Mouse (Mus musculus): ENCODE measurements around the gene Ppil4. TPM values are rescaled to one million over a fixed set of nuclear protein-coding genes. Genes with fewer than 3 reads are reported as not detected.
"Not testable (repeated sequence)": the region's sequence is repeated elsewhere in the genome, so short reads cannot be mapped to it uniquely, and the experiment has no call there.

Gene Ppil4
- polyA plus RNA-seq (2015; fragmentation: Nextera tagmentation; extraction: Ambion mirVana) = 42.1 and 43.0 TPM in 2 replicates

DNA sequence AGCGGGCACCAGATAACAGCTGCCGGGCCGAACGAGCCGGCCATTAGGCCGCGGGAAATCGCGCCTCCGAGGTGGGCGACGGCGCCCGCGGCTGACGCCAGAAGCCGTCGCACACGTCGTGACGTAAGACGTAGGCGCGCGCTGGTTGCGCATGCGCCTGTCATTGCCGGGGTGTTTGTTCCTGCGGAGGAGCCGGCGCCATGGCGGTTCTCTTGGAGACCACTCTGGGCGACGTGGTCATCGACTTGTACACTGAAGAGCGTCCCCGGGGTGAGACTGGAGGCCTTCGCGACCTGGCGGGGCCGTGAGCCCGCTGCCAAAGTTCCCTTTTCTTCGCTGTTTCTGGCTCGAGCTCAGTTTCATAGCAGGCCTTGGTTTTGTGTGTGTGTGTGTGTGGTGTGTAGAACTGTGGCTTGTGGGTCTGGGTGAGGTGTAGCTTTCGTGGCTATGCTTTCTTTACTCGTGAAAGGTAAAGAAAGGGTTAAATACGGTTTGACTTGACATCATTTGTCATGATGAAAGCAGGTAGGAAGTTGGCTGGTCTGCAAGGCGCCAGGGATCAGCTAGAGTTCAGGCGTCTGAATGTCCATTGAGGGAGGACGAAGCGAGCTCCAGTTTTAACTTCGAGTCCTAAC, at the start of gene Ppil4, which contains the start of gene Ginm1:
Gene Ppil4, plus strand, starts transcription at position 141 of the 635 bp plus-strand sequence.
Gene Ginm1, minus strand, starts transcription at position 74 of the 635 bp plus-strand sequence.
- no peaks in the 10 kb centered on the region for H3K27me3 ChIP-seq (replicated peaks)
- H3K9me3 ChIP-seq (replicated peaks) = no peaks in the 10 kb centered on the region
- peak within 1 kb of the TSS; percentile 73 for H3K27ac ChIP-seq (replicated peaks)
- under 1% methylated on average over 52 of the region's 52 CpGs for WGBS
- H3K36me3 ChIP-seq = peaks cover 29% of the 10 kb centered on the region
- peak within 1 kb of the TSS; percentile 77 for H3K4me3 ChIP-seq (replicated peaks)
- H3K4me1 ChIP-seq = peaks cover 22% of the 10 kb centered on the region
- ATAC-seq (ENCODE audit: low FRiP score) = peak; percentile 96
- peak within 1 kb of the TSS; percentile 77 for H3K4me2 ChIP-seq
- H3K9ac ChIP-seq (replicated peaks) = peak within 1 kb of the TSS; percentile 75

DNA sequence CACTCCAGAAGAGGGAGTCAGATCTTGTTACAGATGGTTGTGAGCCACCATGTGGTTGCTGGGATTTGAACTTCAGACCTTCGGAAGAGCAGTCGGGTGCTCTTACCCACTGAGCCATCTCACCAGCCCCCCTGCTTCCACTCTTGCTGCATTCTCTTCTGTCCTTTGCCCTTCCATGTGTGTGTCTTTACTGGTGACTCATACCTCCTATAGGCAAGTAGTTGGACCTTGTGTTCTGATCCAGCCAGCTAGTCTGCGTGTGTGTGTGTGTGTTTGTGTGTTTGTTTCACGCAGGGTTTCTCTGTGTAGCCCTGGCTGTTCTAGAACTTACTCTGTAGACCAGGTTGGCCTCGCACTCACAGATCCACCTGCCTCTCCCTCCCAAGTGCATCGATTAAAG, 47.2 kb upstream of the Ppil4 start:
- 98% methylated on average over 6 of the region's 6 CpGs for WGBS
- not testable (repeated sequence) for H3K9ac ChIP-seq (replicated peaks); ATAC-seq (ENCODE audit: low FRiP score); H3K4me1 ChIP-seq; H3K4me2 ChIP-seq; H3K4me3 ChIP-seq (replicated peaks); H3K27ac ChIP-seq (replicated peaks); H3K27me3 ChIP-seq (replicated peaks); H3K9me3 ChIP-seq (replicated peaks)
- peaks cover 53% of the 10 kb centered on the region for H3K36me3 ChIP-seq

DNA sequence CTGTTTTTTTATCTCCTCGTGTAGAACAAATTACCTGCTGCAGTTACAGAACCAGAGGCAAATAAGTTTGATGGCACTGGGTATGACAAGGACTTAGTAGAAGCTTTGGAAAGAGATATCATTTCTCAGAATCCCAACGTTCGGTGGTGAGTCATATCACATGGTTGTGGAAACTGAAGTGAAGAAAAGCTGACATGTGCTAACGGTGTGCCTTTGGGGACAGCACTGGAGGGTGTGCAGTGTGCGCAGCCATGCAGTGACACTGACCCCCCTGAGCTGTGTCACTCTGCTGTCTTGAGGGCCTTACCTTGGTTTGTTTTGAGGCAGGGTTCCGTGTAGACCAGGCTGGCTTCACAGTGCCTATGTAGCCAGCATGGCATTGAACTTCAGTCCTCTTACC, 43.9 kb upstream of the Ppil4 start:
- no peak overlapping the region for H3K9ac ChIP-seq (replicated peaks)
- no peak overlapping the region for H3K4me2 ChIP-seq
- H3K27me3 ChIP-seq (replicated peaks) = no peaks in the 10 kb centered on the region
- WGBS = 93% methylated on average over 6 of the region's 6 CpGs
- H3K4me3 ChIP-seq (replicated peaks) = no peak overlapping the region
- H3K9me3 ChIP-seq (replicated peaks) = no peaks in the 10 kb centered on the region
- H3K36me3 ChIP-seq = peaks cover 57% of the 10 kb centered on the region
- ATAC-seq (ENCODE audit: low FRiP score) = no peak
- no peaks in the 10 kb centered on the region for H3K4me1 ChIP-seq
- H3K27ac ChIP-seq (replicated peaks) = no peak overlapping the region

DNA sequence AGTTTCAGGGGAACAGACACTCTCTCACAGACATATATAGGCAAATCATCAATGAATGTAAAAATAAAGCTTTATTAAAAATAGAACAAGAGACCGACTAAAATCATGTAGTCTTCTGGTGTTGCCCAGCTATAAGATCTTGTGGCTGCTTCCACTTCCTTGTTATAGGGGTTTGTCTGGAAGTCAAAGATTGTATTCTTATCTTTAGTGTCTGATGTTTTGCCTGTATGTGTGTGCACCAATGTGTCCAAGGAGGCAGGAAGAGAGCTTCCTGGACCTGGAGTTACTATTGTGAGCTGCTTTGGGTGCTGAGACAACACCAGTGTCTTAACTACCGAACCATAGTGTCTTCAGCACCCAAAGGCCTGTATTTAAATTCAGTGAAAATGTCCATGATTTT, 35.1 kb upstream of the Ppil4 start:
- Histone ChIP-seq H3K4me2 (no peak overlapping the region), H3K36me3 (peaks cover 70% of the 10 kb centered on the region), H3K4me3 (replicated peaks) (no peak overlapping the region), H3K9me3 (replicated peaks) (no peaks in the 10 kb centered on the region), H3K4me1 (no peaks in the 10 kb centered on the region), H3K27ac (replicated peaks) (no peak overlapping the region), H3K27me3 (replicated peaks) (no peaks in the 10 kb centered on the region), H3K9ac (replicated peaks) (no peak overlapping the region)
- WGBS = 96% methylated on average over 2 of the region's 2 CpGs
- no peak for ATAC-seq (ENCODE audit: low FRiP score)

DNA sequence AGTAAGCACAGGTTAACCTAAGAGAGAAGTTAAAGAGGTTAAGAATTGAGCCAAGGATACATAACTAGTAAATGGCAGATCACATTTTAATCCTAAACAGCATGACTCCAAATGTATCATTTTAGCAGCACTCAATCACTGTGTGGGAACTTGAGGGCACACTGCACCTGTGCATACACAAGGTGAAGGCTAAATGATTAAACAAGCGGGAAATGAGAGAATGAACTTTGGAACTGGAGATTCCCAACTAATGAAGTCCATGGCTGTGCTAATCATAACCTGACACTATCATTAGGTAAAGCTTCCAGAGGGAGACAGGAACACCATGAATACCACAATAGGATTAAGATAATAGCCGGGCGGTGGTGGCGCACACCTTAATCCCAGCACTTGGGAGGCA, 20.3 kb upstream of the Ppil4 start:
- no peak overlapping the region for H3K4me2 ChIP-seq
- no peak overlapping the region for H3K27ac ChIP-seq (replicated peaks)
- H3K4me3 ChIP-seq (replicated peaks) = no peak overlapping the region
- ATAC-seq (ENCODE audit: low FRiP score) = no peak
- H3K9me3 ChIP-seq (replicated peaks) = no peaks in the 10 kb centered on the region
- H3K27me3 ChIP-seq (replicated peaks) = no peaks in the 10 kb centered on the region
- 94% methylated on average over 4 of the region's 4 CpGs for WGBS
- H3K36me3 ChIP-seq = peaks cover 74% of the 10 kb centered on the region
- no peak overlapping the region for H3K9ac ChIP-seq (replicated peaks)
- H3K4me1 ChIP-seq = 0 out of 2 replicates have a peak, but pooled peaks cover 3% of the 10 kb centered on the region

DNA sequence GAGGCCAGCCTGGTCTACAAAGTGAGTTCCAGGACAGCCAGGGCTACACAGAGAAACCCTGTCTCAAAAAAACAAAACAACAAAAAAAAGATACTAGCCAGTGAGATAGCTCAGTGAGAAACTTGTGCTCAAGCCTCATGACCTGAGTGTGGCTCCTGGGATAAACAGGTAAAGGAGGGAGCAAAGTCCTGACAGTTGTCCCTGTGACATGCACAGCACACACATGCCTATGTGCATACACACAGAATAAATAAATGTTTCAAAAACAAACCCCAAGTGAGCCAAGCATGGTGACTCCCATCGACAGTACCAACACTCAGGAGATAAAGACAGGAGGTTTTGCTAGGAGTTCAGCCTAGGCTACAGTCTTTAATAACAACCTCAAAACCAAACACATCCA, 19.9 kb upstream of the Ppil4 start:
- no peak overlapping the region for H3K4me3 ChIP-seq (replicated peaks)
- H3K4me1 ChIP-seq = 0 out of 2 replicates have a peak, but pooled peaks cover 5% of the 10 kb centered on the region

DNA sequence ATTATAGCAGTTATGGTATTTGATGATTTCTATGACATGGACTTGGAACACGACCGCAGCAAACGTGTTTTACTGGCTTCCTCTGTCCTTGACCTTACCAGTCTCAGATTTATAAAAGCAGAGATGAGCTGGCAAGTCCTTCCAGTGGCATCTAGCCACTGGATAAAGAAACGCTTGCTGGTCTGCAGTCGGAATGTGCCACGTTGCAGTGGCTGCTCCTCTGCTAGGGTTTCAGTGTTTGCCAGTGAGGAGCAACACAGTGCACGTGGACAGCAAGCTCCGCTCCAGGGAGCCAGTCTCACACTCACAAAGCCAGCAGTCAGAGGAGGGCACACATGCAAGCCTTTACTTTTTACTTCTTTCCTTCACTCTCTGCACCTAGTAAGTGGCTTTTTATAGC, 17.3 kb upstream of the Ppil4 start:
- WGBS = 94% methylated on average over 8 of the region's 8 CpGs
- Histone ChIP-seq H3K9ac (replicated peaks) (no peak overlapping the region), H3K9me3 (replicated peaks) (no peaks in the 10 kb centered on the region), H3K4me2 (no peak overlapping the region), H3K4me1 (peaks cover 24% of the 10 kb centered on the region), H3K4me3 (replicated peaks) (no peak overlapping the region), H3K27me3 (replicated peaks) (no peaks in the 10 kb centered on the region), H3K36me3 (peaks cover 54% of the 10 kb centered on the region), H3K27ac (replicated peaks) (no peak overlapping the region)
- no peak for ATAC-seq (ENCODE audit: low FRiP score)

More for the DNA sequence above, 19.9 kb upstream of the Ppil4 start:
- ATAC-seq (ENCODE audit: low FRiP score) = no peak
- Histone ChIP-seq H3K27ac (replicated peaks) (no peak overlapping the region), H3K36me3 (peaks cover 72% of the 10 kb centered on the region), H3K9me3 (replicated peaks) (no peaks in the 10 kb centered on the region), H3K9ac (replicated peaks) (no peak overlapping the region), H3K4me2 (no peak overlapping the region), H3K27me3 (replicated peaks) (no peaks in the 10 kb centered on the region)
- WGBS = 97% methylated on average over 1 of the region's 1 CpGs

DNA sequence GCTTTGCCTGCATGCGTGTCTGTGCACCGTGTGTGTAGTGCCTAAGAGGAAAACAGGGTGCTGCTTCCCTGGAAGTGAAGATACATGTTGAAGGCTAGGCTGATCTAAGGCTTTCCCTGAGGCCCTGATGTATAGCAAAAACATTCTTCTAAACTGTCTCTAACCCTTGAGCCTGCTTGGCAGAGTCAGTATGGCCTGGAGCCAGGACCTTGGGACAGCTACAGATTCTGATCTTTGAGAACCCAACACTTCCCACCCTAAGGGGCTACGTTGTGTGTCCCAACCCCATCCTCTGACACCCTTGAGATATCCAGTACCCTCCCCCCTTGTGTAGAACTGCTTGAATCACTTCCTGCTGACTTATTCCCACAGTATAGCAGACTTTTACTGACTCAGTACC, 14.3 kb upstream of the Ppil4 start:
- Histone ChIP-seq H3K4me3 (replicated peaks) (no peak overlapping the region), H3K9me3 (replicated peaks) (no peaks in the 10 kb centered on the region), H3K27me3 (replicated peaks) (no peaks in the 10 kb centered on the region), H3K4me1 (peaks cover 31% of the 10 kb centered on the region), H3K36me3 (peaks cover 25% of the 10 kb centered on the region), H3K27ac (replicated peaks) (no peak overlapping the region), H3K9ac (replicated peaks) (no peak overlapping the region), H3K4me2 (no peak overlapping the region)
- 93% methylated on average over 3 of the region's 3 CpGs for WGBS
- ATAC-seq (ENCODE audit: low FRiP score) = no peak

DNA sequence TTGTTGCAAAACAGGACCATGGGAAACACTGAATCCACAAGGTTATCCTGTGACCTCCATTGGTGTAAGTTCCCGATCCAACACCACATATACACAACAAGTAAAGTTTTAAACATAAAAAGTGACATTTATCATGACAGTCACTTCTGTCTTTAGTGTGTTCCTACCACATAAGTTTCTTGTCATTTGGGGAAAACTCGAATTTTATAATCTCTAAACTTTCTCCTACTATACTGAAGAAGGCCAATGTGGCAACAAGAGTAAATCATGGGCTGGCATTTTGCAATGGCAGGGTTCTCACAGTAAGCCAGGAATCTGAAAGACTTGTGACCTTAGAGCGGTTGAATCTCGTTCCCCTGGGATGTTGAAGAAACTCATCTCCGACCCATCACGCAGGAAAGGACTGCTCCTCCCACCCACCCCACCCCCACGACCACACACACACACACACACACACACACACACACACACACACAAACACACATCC, 12.9 kb upstream of the Ppil4 start:
- Histone ChIP-seq H3K9ac (replicated peaks) (peak overlapping the region; percentile 73), H3K27ac (replicated peaks) (no peak overlapping the region), H3K4me1 (peaks cover 31% of the 10 kb centered on the region), H3K36me3 (peaks cover 16% of the 10 kb centered on the region), H3K4me3 (replicated peaks) (peak overlapping the region; percentile 78), H3K4me2 (peak overlapping the region; percentile 75), H3K9me3 (replicated peaks) (no peaks in the 10 kb centered on the region), H3K27me3 (replicated peaks) (no peaks in the 10 kb centered on the region)
- 18% methylated on average over 7 of the region's 7 CpGs for WGBS
- ATAC-seq (ENCODE audit: low FRiP score) = peak; percentile 1; the same call in 1 of the 2 replicates

DNA sequence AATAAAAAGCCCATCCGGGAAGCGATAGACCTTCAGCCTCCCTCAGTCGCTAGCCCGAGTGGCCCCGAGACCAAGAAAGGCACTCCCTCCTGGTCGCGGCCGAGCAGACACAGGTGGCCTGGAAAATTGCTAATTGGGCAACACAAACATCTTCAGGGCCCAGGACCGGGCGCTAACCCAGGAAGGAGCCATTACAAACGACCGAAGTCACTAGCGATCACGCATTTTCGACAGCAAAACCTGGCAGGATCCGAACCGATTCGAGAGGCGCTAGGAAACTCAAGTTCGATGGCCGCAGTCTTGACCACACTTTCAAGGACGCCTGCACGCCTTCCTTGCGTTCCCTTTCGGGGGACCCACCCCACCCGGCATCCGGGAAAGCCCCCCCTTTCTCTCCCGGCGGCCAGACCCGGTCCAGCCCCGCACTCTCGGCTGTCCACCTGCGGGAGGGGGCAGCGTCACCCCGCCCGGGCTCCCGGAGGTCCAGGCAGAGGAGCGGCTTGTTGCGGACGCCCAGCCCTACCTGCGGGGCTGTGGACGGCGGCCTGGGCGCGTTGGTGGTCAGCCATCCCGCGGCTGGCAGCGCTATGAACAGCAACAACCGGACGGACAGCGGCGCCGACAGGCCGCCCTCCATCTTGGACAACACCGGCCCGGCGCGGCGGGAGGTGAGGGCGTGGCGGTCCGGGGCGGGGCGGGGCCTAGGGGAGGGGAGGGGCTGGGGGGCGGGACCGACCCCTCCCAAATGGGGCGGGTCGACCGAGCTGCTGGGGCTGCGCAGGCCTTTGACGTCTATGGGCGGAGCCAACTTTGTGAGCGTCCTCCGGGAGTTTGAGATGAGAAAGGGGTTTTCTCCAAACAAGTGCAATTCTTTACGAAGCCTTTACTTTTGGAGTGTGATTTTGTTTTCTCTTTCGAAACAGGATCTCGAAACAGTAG, 12.2 kb upstream of the Ppil4 start:
- peak overlapping the region; percentile 73 for H3K9ac ChIP-seq (replicated peaks)
- H3K27me3 ChIP-seq (replicated peaks) = no peaks in the 10 kb centered on the region
- H3K36me3 ChIP-seq = 0 out of 2 replicates have a peak, but pooled peaks cover 11% of the 10 kb centered on the region
- peaks cover 31% of the 10 kb centered on the region for H3K4me1 ChIP-seq
- no peaks in the 10 kb centered on the region for H3K9me3 ChIP-seq (replicated peaks)
- H3K4me3 ChIP-seq (replicated peaks) = peak overlapping the region; percentile 78
- under 1% methylated on average over 60 of the region's 77 CpGs for WGBS
- H3K27ac ChIP-seq (replicated peaks) = peak overlapping the region; percentile 76
- peak overlapping the region; percentile 75 for H3K4me2 ChIP-seq
- peak; percentile 94 for ATAC-seq (ENCODE audit: low FRiP score)

DNA sequence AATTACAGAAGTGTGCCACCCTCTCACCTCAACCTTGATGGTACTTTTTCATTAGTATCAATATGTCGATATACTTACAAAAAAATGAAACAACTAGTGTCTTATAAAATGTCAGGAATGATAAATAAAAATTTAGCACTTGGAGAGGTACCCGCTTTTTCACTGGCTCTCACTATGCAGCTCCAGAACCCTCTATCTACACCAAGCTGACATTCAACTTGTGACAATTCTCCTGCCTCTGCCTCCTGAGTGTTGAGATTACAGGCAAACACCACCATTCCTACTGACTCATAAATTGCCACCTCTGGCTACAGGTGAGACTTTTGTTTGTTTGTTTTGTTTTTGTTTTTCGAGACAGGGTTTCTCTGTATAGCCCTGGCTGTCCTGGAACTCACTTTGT, 11.5 kb upstream of the Ppil4 start:
- H3K4me2 ChIP-seq = peak overlapping the region; percentile 75
- H3K27ac ChIP-seq (replicated peaks) = peak overlapping the region; percentile 76; the same call in 1 of the 2 replicates
- peak overlapping the region; percentile 40 for H3K9ac ChIP-seq (replicated peaks)
- peak; percentile 26; the same call in 1 of the 2 replicates for ATAC-seq (ENCODE audit: low FRiP score)
- no peaks in the 10 kb centered on the region for H3K9me3 ChIP-seq (replicated peaks)
- H3K4me1 ChIP-seq = peaks cover 31% of the 10 kb centered on the region
- 55% methylated on average over 3 of the region's 3 CpGs for WGBS
- H3K27me3 ChIP-seq (replicated peaks) = no peaks in the 10 kb centered on the region
- 0 out of 2 replicates have a peak, but pooled peaks cover 6% of the 10 kb centered on the region for H3K36me3 ChIP-seq
- peak overlapping the region; percentile 78 for H3K4me3 ChIP-seq (replicated peaks)

Data from neural tube, embryonic 15.5 days (tissue).